ENCODE assay signal across 10 mouse cellular contexts in genomic region chr11:54691179-54691578, GRCm38 (mm10).
DNase-seq lines count a peak whose midpoint lies in the region; ATAC-seq and TF ChIP-seq lines count a peak whose summit lies in the region.
"Had no signal": no experiment of that assay in that cellular context is flagged by ENCODE, and none has a peak within 500 bp of the region (broad histone marks: within the 10 kb centered on the region; RNA-seq: fewer than 3 reads in every experiment).

No protein-coding gene starts in this region.

- DNase-seq in layer of hippocampus, adult 2 months (ENCODE audit: low spot score in 2 of 2): peak in 1 of 2 experiments; percentile 54
- DNase-seq in layer of hippocampus, adult 9-10 months (ENCODE audit: low spot score): no peak
- peak; percentile 45 for DNase-seq in gastrocnemius, postnatal 14 days
- DNase-seq in lung, embryonic 14.5 days: peak; percentile 30
- no peak for DNase-seq in left cerebral cortex, adult 2 months (ENCODE audit: extremely low spot score in 1 of 2, low spot score in 2 of 2)
- DNase-seq: adrenal gland, postnatal 10 days; cerebellum, postnatal 10 days had no signal

- TF ChIP-seq POLR2A in bone marrow macrophage, adult 2 months (IDR thresholded peaks at IDR 0.05; ENCODE audit: borderline replicate concordance, low read depth, low read length): no peak

- H3K27me3 ChIP-seq in lung, embryonic 14.5 days (ENCODE audit: insufficient read depth, low read length): no peaks in the 10 kb centered on the region
- no peaks in the 10 kb centered on the region for H3K27me3 ChIP-seq in hindbrain, embryonic 13.5 days
- no peaks in the 10 kb centered on the region for H3K27me3 ChIP-seq in forebrain, embryonic 12.5 days

- no peak for ATAC-seq in lung, embryonic 14.5 days (ENCODE audit: insufficient read depth)
- no peak for ATAC-seq in hindbrain, embryonic 13.5 days (ENCODE audit: low FRiP score)
- no peak for ATAC-seq in forebrain, embryonic 12.5 days (ENCODE audit: low FRiP score)

- peak overlapping the region; percentile 21; the same call in 1 of the 2 replicates for H3K27ac ChIP-seq in layer of hippocampus, adult 2 months
- peak overlapping the region; percentile 93 for H3K27ac ChIP-seq in bone marrow macrophage, adult 2 months (ENCODE audit: insufficient read depth, low read depth, low read length)
- H3K27ac ChIP-seq in lung, embryonic 14.5 days (ENCODE audit: low read depth): no peak overlapping the region
- no peak overlapping the region for H3K27ac ChIP-seq in left cerebral cortex, adult 2 months
- H3K27ac ChIP-seq in hindbrain, embryonic 13.5 days: no peak overlapping the region
- no peak overlapping the region for H3K27ac ChIP-seq in forebrain, embryonic 12.5 days

- no peak overlapping the region for H3K9ac ChIP-seq in lung, embryonic 14.5 days
- H3K9ac ChIP-seq in hindbrain, embryonic 13.5 days: no peak overlapping the region
- no peak overlapping the region for H3K9ac ChIP-seq in forebrain, embryonic 12.5 days

- H3K9me3 ChIP-seq in lung, embryonic 14.5 days (ENCODE audit: low read depth, low read length): no peaks in the 10 kb centered on the region
- H3K9me3 ChIP-seq in hindbrain, embryonic 13.5 days: no peaks in the 10 kb centered on the region
- H3K9me3 ChIP-seq in forebrain, embryonic 12.5 days: no peaks in the 10 kb centered on the region

- intact Hi-C loops in gastrocnemius, postnatal 14 days (cut with DNase I; ENCODE audit: low total_unique reads): no loop called here
- intact Hi-C loops in left cerebral cortex, adult 2 months (cut with DNase I): no loop called here

- H3K4me1 ChIP-seq in bone marrow macrophage, adult 2 months (ENCODE audit: control insufficient read depth, insufficient read depth, low read length): peaks cover 32% of the 10 kb centered on the region
- no peaks in the 10 kb centered on the region for H3K4me1 ChIP-seq in lung, embryonic 14.5 days (ENCODE audit: insufficient read depth)
- H3K4me1 ChIP-seq in hindbrain, embryonic 13.5 days (replicated peaks): no peaks in the 10 kb centered on the region
- no peaks in the 10 kb centered on the region for H3K4me1 ChIP-seq in forebrain, embryonic 12.5 days

- no peak overlapping the region for H3K4me2 ChIP-seq in lung, embryonic 14.5 days
- no peak overlapping the region for H3K4me2 ChIP-seq in hindbrain, embryonic 13.5 days
- no peak overlapping the region for H3K4me2 ChIP-seq in forebrain, embryonic 12.5 days

- WGBS in lung, embryonic 14.5 days: 68% methylated on average over 4 of the region's 4 CpGs
- WGBS in hindbrain, embryonic 13.5 days: 90% methylated on average over 4 of the region's 4 CpGs
- WGBS in forebrain, embryonic 12.5 days: 90% methylated on average over 4 of the region's 4 CpGs

- H3K4me3 ChIP-seq in layer of hippocampus, adult 2 months: no peak overlapping the region
- peak overlapping the region; percentile 32; the same call in 1 of the 2 replicates for H3K4me3 ChIP-seq in bone marrow macrophage, adult 2 months (ENCODE audit: insufficient read depth, low read length)
- H3K4me3 ChIP-seq in lung, embryonic 14.5 days (ENCODE audit: low read depth, low read length): no peak overlapping the region
- no peak overlapping the region for H3K4me3 ChIP-seq in left cerebral cortex, adult 2 months
- no peak overlapping the region for H3K4me3 ChIP-seq in hindbrain, embryonic 13.5 days
- H3K4me3 ChIP-seq in forebrain, embryonic 12.5 days (replicated peaks): no peak overlapping the region

- H3K36me3 ChIP-seq in lung, embryonic 14.5 days (ENCODE audit: insufficient read depth): peaks cover 53% of the 10 kb centered on the region
- peaks cover 64% of the 10 kb centered on the region for H3K36me3 ChIP-seq in hindbrain, embryonic 13.5 days
- peaks cover 28% of the 10 kb centered on the region for H3K36me3 ChIP-seq in forebrain, embryonic 12.5 days (replicated peaks)

- no peak for TF ChIP-seq CTCF in layer of hippocampus, adult 2 months (conservative IDR thresholded peaks at IDR 0.05)
- TF ChIP-seq CTCF in bone marrow macrophage, adult 2 months (IDR thresholded peaks at IDR 0.05; ENCODE audit: low read depth, low read length): no peak
- TF ChIP-seq CTCF in lung, embryonic 14.5 days (IDR thresholded peaks at IDR 0.05; ENCODE audit: low read depth): no peak
- TF ChIP-seq CTCF in left cerebral cortex, adult 2 months (IDR thresholded peaks at IDR 0.05): no peak

Comparison
In these comparisons a context has a peak if more than half of its experiments do, and no peak if none do; other contexts are left out.
1. DNase-seq: peak in gastrocnemius, postnatal 14 days (single experiment) and lung, embryonic 14.5 days (single experiment); none in layer of hippocampus, adult 9-10 months (single experiment) and left cerebral cortex, adult 2 months (0 of 2).
2. H3K27ac ChIP-seq: peak in layer of hippocampus, adult 2 months (single experiment) and bone marrow macrophage, adult 2 months (single experiment); none in lung, embryonic 14.5 days (single experiment), left cerebral cortex, adult 2 months (single experiment), hindbrain, embryonic 13.5 days (single experiment) and forebrain, embryonic 12.5 days (single experiment).